Mouse (Mus musculus): ENCODE measurements around the gene Prelid1. TPM values are rescaled to one million over a fixed set of nuclear protein-coding genes. Genes with fewer than 3 reads are reported as not detected.

Gene Prelid1
- polyA plus RNA-seq, 1 experiment from 2014 or later, result 338 TPM

GRCm38 (mm10) chr13:55370234-55370633, 49.9 kb downstream of the Prelid1 start:
- ATAC-seq (ENCODE audit: low FRiP score, low read depth), result 0 out of 2 replicates have a peak, but pooled peaks have one; percentile 15
- Histone ChIP-seq H3K4me1 (replicated peaks) (no peaks in the 10 kb centered on the region), H3K9ac (no peak overlapping the region), H3K9me3 (no peaks in the 10 kb centered on the region), H3K4me2 (no peak overlapping the region), H3K27me3 (0 out of 2 replicates have a peak, but pooled peaks cover 11% of the 10 kb centered on the region), H3K27ac (replicated peaks) (no peak overlapping the region), H3K36me3 (no peaks in the 10 kb centered on the region), H3K4me3 (no peak overlapping the region)
- 67% methylated on average over 3 of the region's 3 CpGs for WGBS

GRCm38 (mm10) chr13:55371007-55371681, 50.8 kb downstream of the Prelid1 start:
- no peaks in the 10 kb centered on the region for H3K4me1 ChIP-seq (replicated peaks)
- H3K27me3 ChIP-seq, result 0 out of 2 replicates have a peak, but pooled peaks cover 13% of the 10 kb centered on the region
- H3K9ac ChIP-seq, result no peak overlapping the region
- no peak overlapping the region for H3K4me3 ChIP-seq
- no peaks in the 10 kb centered on the region for H3K36me3 ChIP-seq
- H3K4me2 ChIP-seq, result no peak overlapping the region
- H3K9me3 ChIP-seq, result no peaks in the 10 kb centered on the region
- no peak for ATAC-seq (ENCODE audit: low FRiP score, low read depth)
- no peak overlapping the region for H3K27ac ChIP-seq (replicated peaks)
- WGBS, result 69% methylated on average over 8 of the region's 8 CpGs

GRCm38 (mm10) chr13:55371740-55372139, 51.4 kb downstream of the Prelid1 start:
- no peaks in the 10 kb centered on the region for H3K9me3 ChIP-seq
- WGBS, result 47% methylated on average over 5 of the region's 5 CpGs

GRCm38 (mm10) chr13:55374206-55374924, 54.1 kb downstream of the Prelid1 start:
- Histone ChIP-seq H3K36me3 (no peaks in the 10 kb centered on the region), H3K4me1 (replicated peaks) (no peaks in the 10 kb centered on the region), H3K27me3 (peaks cover 38% of the 10 kb centered on the region), H3K27ac (replicated peaks) (no peak overlapping the region), H3K4me3 (no peak overlapping the region), H3K9me3 (no peaks in the 10 kb centered on the region), H3K9ac (no peak overlapping the region), H3K4me2 (no peak overlapping the region)
- WGBS, result 74% methylated on average over 6 of the region's 6 CpGs
- ATAC-seq (ENCODE audit: low FRiP score, low read depth), result no peak

More at GRCm38 (mm10) chr13:55371740-55372139, 51.4 kb downstream of the Prelid1 start:
- H3K36me3 ChIP-seq, result no peaks in the 10 kb centered on the region
- no peaks in the 10 kb centered on the region for H3K4me1 ChIP-seq (replicated peaks)
- ATAC-seq (ENCODE audit: low FRiP score, low read depth), result no peak
- peaks cover 17% of the 10 kb centered on the region; the same call in 1 of the 2 replicates for H3K27me3 ChIP-seq
- H3K4me3 ChIP-seq, result no peak overlapping the region
- no peak overlapping the region for H3K27ac ChIP-seq (replicated peaks)
- no peak overlapping the region for H3K9ac ChIP-seq
- no peak overlapping the region for H3K4me2 ChIP-seq

Other genes with a start within 250 kb of the Prelid1 start
- 19.1 and 20.3 TPM in 2 replicates for gene Uimc1, start 220.2 kb upstream of the Prelid1 start, polyA plus RNA-seq (2015; fragmentation: Nextera tagmentation; extraction: Ambion mirVana)
- 28.4 and 30.1 TPM in 2 replicates for gene Zfp346, start 215.2 kb upstream of the Prelid1 start, polyA plus RNA-seq (2015; fragmentation: Nextera tagmentation; extraction: Ambion mirVana)
- gene Gm17617, start 187.0 kb upstream of the Prelid1 start, polyA plus RNA-seq (2015; fragmentation: Nextera tagmentation; extraction: Ambion mirVana), result not detected in 2 replicates
- 1.5 and 1.6 TPM in 2 replicates for gene Fgfr4, start 167.9 kb upstream of the Prelid1 start, polyA plus RNA-seq (2015; fragmentation: Nextera tagmentation; extraction: Ambion mirVana)
- 49.1 and 58.4 TPM in 2 replicates for gene Nsd1, start 110.7 kb upstream of the Prelid1 start, polyA plus RNA-seq (2015; fragmentation: Nextera tagmentation; extraction: Ambion mirVana)
- gene Rab24, start 1.4 kb downstream of the Prelid1 start, polyA plus RNA-seq (2015; fragmentation: Nextera tagmentation; extraction: Ambion mirVana), result 103 and 108 TPM in 2 replicates
- gene Mxd3, start 9.3 kb downstream of the Prelid1 start, polyA plus RNA-seq (2015; fragmentation: Nextera tagmentation; extraction: Ambion mirVana), result 11.3 and 14.4 TPM in 2 replicates
- gene Lman2, start 42.3 kb downstream of the Prelid1 start, polyA plus RNA-seq (2015; fragmentation: Nextera tagmentation; extraction: Ambion mirVana), result 49.5 and 50.1 TPM in 2 replicates
- 0.29 and 0.41 TPM in 2 replicates for gene Rgs14, start 49.2 kb downstream of the Prelid1 start, polyA plus RNA-seq (2015; fragmentation: Nextera tagmentation; extraction: Ambion mirVana)
- gene Slc34a1, start 77.7 kb downstream of the Prelid1 start, polyA plus RNA-seq (2015; fragmentation: Nextera tagmentation; extraction: Ambion mirVana), result 0.04 and 0.17 TPM in 2 replicates
- 0.72 and 1.1 TPM in 2 replicates for gene Pfn3, start 94.7 kb downstream of the Prelid1 start, polyA plus RNA-seq (2015; fragmentation: Nextera tagmentation; extraction: Ambion mirVana)
- 0.17 and 0.66 TPM in 2 replicates for gene F12, start 106.3 kb downstream of the Prelid1 start, polyA plus RNA-seq (2015; fragmentation: Nextera tagmentation; extraction: Ambion mirVana)
- gene Grk6, start 124.6 kb downstream of the Prelid1 start, polyA plus RNA-seq (2015; fragmentation: Nextera tagmentation; extraction: Ambion mirVana), result 38.2 and 40.7 TPM in 2 replicates
- gene Prr7, start 143.8 kb downstream of the Prelid1 start, polyA plus RNA-seq (2015; fragmentation: Nextera tagmentation; extraction: Ambion mirVana), result 4.6 and 5.1 TPM in 2 replicates
- gene Dbn1, start 167.6 kb downstream of the Prelid1 start, polyA plus RNA-seq (2015; fragmentation: Nextera tagmentation; extraction: Ambion mirVana), result 498 and 572 TPM in 2 replicates
- 158 and 171 TPM in 2 replicates for gene Pdlim7, start 193.2 kb downstream of the Prelid1 start, polyA plus RNA-seq (2015; fragmentation: Nextera tagmentation; extraction: Ambion mirVana)
- 5.2 and 5.3 TPM in 2 replicates for gene Dok3, start 208.8 kb downstream of the Prelid1 start, polyA plus RNA-seq (2015; fragmentation: Nextera tagmentation; extraction: Ambion mirVana)
- 54.5 and 58.8 TPM in 2 replicates for gene Ddx41, start 216.2 kb downstream of the Prelid1 start, polyA plus RNA-seq (2015; fragmentation: Nextera tagmentation; extraction: Ambion mirVana)

All from hindbrain, embryonic 15.5 days (tissue).